Mouse (Mus musculus) spleen, embryonic (tissue): ENCODE measurements around the gene Prss44.
"Not testable (repeated sequence)": the region's sequence is repeated elsewhere in the genome, so short reads cannot be mapped to it uniquely, and the experiment has no call there.

Source experiments
- CTCF ChIA-PET: fragments of 350-600 bp; sonication (Branson Sonifier 250); formaldehyde crosslinking; loops from one replicate; lab custom pipeline; 2022; lab: Charles Lee

Gene Prss44

DNA sequence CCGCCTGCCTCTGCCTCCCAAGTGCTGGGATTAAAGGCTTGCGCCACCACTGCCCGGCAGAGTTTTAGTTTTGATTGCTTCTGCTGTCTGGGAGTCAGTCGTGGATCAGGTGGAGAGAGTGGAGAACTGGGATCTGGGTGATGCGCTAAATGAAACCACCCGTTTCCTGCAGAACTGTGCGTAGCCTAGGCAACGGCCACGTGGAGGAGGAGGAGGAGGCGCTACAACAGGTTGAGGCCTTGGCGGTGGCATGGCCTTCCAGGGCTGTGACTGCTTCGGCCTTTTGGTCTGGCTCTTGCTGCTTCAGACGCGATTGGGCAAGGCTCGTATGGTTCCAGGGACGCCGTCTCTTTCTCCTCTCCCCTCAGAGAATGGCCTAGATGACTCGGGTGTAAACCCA is at the start of gene Prss44:
Gene Prss44 (plus strand): TSS at position 206 of the 400 bp plus-strand sequence.
- CTCF ChIA-PET: no interaction called here

DNA sequence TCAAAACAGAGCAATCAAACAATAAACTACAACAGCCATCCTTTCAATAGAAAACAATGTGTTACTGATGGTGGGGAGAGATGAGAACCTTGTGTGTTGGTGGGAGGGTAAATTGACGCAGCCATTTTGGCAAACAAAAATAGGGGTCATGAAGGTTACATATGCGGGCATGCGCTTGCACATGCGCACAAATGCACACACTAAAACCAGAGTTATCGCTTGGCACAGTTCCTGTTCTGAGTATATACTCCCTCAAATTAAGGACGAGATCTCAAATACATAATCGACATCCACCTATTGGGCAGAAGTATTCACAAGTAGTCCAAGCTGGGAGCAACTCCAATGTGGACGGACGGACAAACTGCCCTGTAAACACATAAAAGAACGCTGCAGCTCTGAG is 41.5 kb upstream of the Prss44 start:
- CTCF ChIA-PET: no interaction called here

DNA sequence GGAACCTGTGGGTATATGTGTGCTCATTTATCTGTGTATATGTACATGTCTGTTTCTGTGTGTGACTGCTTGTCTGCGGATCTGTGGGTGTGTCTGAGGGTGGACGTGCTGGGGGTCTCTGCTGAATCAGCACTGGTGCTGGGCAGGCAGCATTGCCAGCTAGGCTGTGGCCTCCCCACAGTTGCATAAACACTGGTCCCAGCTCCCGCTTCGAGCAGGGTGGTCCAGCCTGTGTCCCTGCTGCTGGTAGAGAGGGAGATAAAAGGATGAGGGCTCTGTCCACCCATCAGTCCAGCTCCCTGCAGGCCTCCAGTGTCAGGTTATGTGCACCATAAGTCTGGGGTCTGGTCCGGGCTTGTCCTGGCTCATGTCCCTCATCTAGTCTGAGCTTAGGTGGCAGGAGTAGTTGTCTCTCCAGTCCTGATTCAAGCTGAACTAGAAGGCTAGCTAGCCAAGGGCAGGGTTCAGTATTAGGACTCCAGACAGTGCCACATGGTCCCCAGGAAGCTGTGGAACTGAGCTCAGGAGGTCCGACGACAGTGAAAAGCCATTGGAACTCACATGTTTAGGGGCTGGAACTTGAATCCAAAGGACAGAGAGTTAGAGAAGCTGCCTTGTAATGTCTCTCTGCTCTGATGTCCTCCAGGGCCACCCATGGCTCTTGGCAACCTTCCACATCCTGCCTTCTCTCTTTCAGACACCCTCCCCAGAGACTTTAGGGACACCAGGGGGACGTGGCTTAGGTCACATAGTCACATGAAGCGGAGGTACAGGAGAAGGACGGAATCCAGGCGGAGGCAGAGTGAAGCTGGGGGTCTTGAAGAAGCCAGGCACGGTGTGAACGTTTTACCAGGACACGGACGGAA is 39.2 kb upstream of the Prss44 start:
- CTCF ChIA-PET: no interaction called here

DNA sequence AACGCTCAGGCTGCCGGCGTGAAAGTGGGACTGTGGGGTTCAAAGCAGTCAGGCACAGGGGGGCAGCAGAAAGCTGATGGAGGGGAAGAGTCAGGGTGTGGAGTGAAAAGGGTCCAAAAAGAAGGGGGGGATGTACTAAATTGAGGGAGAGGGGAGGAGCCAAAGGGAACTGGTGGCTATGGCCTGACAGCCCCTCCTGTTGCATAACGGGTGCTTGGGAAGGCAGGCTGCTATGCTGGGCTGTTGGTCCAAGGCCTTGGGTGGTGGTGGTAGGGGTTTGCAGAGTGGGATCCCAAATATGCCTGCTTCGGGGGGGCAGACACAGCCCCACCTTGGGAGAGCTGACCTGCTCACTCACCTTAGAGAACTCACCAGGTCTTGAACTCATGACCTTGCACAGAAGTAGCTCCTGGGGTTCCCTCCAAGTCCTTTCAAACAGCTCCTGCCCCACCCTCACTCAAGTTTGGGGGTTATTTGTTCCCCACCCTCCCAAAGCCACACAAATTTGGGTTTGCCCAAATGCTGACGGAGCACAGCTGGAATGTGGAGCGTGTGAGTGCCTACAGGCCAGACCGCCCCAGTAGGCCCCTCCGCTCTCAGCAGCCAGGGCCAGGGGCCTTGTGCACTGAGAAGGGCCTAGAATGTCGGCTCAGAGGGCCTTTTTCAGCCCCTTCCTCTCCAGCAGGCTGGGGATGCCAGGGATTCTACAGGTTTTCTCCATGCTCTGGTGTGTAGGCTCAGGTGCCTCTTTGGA is 38.3 kb upstream of the Prss44 start:
- CTCF ChIA-PET: no interaction called here

DNA sequence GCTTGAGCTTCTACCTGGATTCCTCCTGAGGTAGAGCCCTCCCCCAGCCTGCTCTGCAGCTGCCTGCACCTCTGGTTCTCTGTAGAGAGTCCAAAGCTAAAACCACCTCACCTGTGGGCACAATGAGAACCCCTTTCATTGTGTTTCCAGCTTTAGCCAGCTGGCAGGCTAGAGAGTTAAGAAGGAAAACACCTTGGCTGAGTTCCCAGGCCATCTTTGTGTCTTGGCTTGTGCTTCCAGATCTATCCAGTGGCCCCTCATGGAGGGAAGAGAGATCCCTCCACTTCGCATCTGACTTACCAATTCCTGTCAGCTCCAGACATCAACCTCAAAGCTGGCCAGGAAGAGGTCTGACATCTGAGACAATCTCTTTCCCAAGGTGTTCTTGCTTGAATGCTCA is 35.7 kb upstream of the Prss44 start:
- CTCF ChIA-PET: interaction anchor here (0.6 kb wide), 1 partner anchor 35 kb away, joined by 9 read pairs; no protein-coding TSS in a partner anchor

DNA sequence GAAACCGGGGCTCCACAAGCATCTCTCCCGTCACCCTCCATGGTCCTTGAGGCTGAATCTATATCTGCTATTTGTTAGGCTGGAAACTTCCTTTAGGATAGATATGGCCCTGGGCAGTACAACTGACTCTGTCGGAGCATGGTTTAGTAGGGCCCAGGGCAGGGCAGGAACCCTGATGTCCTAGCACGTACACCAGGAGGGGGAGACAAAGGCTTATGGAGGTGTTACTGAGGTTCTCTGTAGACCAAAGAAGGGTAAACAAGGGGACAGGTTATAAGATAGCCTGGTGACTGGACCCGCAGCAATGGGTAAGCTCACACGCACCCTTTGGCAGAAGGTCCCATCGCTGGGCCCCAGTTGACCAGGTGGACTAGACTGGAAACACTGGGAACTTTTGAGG is 35.2 kb upstream of the Prss44 start:
- CTCF ChIA-PET: interaction anchor here (0.6 kb wide), 1 partner anchor 35 kb away, joined by 9 read pairs; no protein-coding TSS in a partner anchor

DNA sequence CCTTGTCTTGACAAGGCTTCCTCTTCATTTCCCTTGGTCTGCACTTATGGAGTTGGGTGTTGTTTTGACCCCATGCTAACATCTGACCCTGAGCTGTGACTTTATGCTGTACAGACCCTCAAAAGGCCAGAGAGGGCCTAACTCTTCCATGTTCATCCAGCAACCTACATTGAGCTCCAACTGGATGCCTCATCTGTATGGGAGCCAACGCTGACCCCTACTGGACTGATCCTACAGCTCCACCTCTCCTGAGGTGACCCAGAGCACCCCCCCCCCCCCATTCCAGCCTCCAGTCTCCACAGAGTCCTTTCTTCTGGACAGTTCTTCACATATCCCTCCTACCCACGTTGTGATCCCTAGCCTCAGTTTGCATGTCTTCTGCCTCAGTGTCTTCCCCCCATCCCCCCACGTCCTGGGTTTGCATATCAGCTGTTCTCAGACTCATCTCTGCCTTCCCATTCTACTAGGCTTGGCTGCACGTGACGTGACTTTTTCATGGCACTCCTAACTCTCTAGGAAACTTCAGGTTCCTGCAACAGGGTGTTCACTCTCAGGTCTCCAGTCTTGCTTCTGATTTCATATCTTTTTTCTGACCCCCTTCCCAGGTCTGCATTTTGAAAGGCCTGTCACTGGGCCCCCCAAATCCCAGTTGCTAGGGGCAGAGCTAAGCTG is 34.4 kb upstream of the Prss44 start:
- CTCF ChIA-PET: interaction anchor here (0.6 to 0.8 kb wide), 2 partner anchors 51 to 63 kb away, joined by 3 to 7 read pairs; no protein-coding TSS in a partner anchor

DNA sequence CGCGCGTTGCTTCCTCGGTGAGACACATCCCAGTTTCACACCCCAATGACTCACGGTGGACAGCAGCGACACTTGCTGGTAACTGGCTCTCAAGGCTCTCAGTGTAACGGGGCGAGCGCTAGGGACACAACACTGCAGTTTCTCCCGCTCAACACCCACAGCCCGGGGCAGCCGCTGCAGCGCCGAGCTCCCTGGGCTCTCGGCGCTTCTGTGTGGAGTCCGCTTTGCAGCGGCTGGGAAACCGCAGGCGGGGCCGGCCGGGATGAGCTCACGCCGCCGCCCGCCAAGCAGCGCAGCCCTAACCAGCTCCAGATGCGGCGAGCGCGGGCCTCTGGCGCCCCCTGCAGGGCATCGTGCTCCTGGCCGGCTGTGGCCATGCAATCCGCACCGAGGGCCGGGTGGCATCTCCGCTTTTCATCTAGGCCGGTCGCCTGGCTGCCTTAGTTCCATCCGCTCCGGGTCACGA is 32.5 kb upstream of the Prss44 start:
- CTCF ChIA-PET: interaction anchor here (0.7 to 1.0 kb wide), 2 partner anchors 17 to 225 kb away, joined by 3 to 4 read pairs; no protein-coding TSS in a partner anchor

DNA sequence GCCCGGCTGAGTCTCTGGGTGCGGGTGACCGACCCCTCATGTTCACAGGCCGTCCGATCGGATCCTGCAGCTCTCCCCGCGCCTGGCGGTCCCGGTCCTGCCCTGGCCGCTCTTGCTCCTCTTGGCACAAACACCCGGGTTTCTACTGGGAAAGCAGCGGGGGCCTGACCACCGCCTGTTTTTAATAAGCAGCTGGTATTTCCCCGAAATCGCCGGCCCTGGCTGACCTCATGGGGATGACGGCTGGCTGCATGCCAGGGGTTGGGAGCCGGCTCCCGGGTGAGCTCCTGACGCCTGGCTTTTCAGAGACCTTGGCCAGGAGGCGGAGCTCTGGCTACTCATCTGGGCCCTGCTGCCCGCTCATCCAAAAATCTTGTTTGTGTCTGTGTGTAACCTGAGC is 32.1 kb upstream of the Prss44 start:
- CTCF ChIA-PET: interaction anchor here (1.0 kb wide), 1 partner anchor 17 kb away, joined by 4 read pairs; no protein-coding TSS in a partner anchor

DNA sequence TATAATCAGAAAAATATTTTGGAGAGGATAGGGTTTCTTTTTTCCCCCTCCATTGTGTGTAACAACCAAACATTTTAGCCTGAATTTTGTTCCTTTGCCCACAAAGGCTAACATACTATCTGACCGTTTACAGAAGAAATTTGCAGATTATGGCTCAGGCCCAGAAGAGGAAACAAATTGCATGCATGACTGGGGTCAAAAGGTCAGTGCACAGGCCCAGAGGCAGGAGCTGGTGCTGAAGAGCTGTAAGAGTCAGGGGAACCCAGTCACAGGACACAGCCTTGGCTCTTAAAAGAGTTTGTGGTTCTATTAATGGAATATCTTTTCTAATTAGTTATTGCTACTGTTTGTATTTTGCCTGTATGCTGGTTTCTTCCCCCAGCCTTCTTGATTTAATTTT is 30.2 kb upstream of the Prss44 start:
- CTCF ChIA-PET: interaction anchor here (0.6 kb wide), 1 partner anchor 178 kb away, joined by 4 read pairs; no protein-coding TSS in a partner anchor

DNA sequence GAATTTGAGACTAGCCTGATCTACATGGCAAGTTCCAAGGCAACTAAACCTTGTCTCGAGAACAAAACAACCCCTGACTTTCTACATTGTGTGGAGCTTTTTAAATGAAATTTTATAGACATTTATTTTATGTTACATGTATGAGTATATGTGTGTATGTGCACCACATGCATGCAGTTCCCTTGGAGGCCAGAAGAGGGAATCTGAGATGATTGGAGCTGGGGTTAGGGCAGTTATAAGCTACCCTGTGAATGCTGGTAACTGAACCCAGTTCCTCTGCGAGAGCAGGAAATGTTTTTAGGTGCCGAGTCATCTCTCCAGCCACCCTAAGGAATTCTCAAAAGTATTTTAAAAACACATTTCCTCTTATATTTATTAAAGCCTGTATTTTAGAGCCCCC is 25.6 kb upstream of the Prss44 start:
- CTCF ChIA-PET: no interaction called here

DNA sequence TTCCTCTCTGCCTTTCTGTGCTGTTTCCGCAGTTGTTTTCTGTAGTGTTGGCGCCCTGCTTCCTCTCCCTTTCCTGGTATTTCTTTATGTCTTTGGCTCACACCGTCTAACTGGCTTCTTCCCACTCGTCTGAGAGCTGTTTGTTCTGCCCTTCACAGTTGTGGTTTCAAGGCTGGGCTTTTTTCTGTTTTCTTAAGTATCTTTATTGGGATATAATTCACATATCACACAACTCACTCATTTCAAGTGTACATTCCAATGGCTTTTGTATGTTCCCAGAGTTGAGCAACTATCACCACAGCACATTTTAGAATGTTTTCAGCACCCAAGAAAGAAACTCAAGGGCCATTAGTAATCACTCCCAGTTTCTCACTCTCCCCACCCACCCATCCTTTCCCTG is 23.3 kb upstream of the Prss44 start:
- CTCF ChIA-PET: interaction anchor here (0.6 kb wide), 1 partner anchor 159 kb away, joined by 3 read pairs; no protein-coding TSS in a partner anchor

DNA sequence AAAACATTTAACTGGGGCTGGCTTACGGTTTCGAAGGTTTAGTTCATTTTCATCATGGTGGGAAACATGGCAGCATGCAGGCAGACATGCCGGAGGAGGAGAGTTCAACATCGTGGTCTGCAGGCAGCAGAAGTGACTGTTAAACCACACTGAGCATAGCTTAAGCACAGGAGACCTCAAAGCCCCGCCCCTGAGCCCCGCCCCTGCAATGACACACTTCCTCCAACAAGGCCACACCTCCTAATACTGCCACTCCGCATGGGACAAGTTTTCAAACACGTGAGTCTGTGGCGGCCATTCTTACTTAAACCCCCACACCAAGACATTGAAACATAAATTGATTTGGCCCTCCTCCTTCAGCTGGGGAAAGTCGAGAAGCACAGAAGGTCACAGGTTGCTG is 16.8 kb upstream of the Prss44 start:
- CTCF ChIA-PET: no interaction called here

DNA sequence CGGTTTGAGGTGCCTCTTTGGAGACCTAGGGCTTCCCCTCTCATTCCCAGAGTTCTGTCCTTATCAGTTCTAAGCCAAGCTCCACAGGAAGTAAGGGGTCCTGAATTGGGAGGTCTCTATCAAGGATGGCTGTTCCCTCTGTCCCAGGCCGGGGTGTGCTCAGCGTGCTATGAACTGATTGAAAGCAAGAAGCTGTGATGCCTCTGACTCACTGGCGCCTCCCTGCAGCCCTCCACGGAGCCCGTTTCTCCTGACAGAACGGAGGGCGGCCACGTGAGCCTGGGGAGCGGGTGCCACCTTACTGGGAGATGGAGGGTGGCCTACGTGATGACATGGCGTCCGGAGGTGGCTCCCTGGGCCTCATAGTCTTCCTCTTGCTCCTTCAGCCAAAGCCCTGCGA is 15.9 kb upstream of the Prss44 start, which contains the start of gene Prss42:
Gene Prss42 (plus strand): TSS at position 301 of the 400 bp plus-strand sequence.
- CTCF ChIA-PET: no interaction called here

DNA sequence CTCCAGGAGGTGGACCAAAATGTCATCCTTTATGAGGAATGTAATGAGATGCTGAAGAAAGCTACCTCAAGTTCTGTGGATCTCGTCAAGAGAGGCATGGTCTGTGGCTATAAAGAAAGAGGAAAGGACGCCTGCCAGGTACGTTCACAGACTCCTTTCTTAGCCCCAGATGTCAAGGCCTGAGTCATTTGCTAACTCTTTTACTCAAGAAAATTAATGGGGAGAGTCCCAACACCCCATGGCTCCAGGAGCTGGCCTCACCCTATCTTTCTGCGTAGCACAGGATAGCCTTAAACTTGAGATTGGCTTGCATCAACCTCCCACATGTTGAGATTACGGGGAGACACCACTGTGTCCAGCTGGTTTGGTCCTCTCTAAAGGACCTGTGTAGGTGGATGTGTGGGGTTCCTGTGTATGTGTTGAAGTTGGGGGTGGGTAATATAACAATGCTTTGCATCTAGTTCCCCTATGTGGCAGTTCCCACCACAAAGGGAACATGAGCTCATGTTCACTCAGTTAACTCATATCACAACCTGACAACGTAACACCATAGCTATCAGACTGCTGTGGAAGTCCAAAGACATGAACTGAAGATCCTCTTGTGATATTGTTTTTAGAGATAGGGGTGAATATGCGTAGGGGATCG is 12.8 kb upstream of the Prss44 start:
- CTCF ChIA-PET: no interaction called here

DNA sequence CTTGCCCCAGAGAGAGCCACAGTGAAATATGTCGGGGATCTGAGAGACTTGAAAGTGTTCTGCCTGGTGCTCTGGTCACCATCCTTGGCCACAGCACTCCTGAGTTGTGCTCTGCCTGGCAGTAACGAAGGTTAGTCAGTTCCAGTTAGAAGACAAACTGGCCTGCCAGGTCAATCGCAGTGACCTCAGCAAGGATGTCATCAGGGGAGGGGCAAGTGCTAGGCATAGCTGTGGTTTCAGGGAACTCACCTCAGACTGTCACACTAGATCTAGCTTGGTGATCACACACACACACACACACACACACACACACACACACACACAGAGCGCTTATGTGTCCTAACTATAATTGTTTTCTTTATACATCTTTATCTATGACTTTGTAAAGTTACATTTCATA is 10.5 kb upstream of the Prss44 start:
- CTCF ChIA-PET: no interaction called here

DNA sequence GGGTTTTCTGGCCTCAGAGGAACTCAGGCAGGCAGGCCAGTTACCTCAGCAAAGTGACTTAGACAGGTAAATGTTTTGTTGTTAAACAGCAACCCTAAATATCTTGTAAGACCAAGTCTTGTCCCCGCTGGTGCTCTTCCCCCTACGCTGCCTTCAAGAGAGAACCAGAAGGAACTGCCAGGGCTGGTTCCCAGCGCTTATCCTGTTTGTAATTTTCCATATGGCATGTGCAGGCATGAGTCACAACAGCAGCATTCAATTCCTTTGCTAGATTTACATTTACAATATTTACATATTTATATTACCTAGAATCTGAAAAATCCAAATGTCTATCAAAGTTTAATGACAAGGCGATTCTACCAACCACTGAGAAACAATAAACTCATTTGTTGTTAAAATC is 3.7 kb upstream of the Prss44 start:
- CTCF ChIA-PET: interaction anchor here (0.7 kb wide), 1 partner anchor 131 kb away, joined by 4 read pairs; no protein-coding TSS in a partner anchor

DNA sequence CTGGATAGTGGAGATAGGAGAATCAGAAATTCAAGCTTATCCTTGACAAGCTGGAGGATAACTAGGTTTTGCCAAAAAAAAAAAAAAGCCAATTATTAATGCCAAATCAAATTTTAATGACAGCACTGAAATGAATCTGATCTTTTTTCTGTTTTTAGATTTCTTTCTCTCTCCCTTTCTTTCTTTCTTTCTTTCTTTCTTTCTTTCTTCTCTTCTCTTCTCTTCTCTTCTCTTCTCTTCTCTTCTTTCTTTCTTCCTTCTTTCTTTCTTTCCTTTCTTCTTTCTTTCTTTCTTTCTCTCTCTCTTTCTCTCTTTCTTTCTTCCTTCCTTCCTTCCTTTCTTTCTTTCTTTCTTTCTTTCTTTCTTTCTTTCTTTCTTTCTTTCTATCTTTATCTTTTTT is 6.8 kb downstream of the Prss44 start:
- CTCF ChIA-PET: not testable (repeated sequence)

DNA sequence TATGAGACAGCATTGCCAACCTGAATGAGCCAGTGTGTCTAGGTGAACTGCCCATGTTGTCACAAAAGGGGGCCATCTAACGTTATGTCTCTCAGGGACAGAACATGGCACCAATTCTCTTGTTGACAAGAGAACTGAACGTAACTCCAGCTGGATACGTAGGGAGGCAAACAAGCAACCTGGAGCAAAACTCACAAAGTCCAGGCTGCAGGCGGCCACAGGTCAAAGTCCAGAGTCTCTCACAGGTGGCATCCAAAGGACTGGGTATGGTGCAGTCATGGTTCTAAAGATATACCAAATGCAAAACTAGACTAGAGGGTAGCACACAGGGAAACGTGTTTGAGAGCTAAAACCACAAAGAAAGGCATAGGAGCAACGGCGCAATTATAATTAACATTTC is 7.6 kb downstream of the Prss44 start:
- CTCF ChIA-PET: no interaction called here

DNA sequence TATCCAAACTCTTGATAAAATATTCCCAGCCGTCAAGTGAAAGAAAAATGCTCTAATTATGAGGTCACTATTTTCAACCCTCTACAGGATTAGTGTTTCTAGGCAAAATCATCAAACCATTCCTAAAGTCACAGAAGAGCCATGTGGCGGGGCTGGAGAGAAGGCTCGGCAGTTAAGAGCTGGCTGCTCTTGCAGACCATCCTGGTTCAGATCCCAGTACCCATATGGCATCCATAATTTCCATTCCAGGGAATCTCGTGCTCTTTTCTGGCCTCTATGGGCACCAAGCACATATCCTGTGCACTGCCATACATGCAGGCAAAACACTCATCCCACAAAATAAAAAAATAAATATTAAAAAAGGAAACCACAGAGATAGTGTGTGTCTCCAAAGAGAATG is 11.6 kb downstream of the Prss44 start:
- CTCF ChIA-PET: no interaction called here

DNA sequence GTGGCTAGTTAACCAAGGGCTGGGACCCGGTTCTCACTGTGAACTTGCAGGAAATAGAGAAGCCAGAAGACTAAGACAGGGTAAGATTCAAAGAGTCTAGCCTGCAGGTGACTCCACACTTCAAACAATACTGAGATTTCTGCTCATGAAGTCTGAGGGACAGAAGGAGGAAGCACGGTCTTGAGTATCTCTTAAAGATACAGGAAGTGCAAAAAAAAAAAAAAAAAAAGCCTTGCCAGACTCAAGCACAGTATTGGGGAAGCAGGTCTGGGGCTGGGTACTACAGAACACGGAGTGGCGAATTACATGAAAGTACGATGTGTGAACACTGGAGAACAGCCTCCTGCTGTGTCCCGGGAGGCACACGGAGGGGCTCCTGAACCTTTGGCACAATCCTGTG is 12.0 kb downstream of the Prss44 start:
- CTCF ChIA-PET: no interaction called here
